Mouse (Mus musculus): ENCODE measurements around the gene Sva. TPM values are rescaled to one million over a fixed set of nuclear protein-coding genes. Genes with fewer than 3 reads are reported as not detected.

The Sva gene
- polyA plus RNA-seq (2012; rRNA removed): not detected in 2 replicates

DNA sequence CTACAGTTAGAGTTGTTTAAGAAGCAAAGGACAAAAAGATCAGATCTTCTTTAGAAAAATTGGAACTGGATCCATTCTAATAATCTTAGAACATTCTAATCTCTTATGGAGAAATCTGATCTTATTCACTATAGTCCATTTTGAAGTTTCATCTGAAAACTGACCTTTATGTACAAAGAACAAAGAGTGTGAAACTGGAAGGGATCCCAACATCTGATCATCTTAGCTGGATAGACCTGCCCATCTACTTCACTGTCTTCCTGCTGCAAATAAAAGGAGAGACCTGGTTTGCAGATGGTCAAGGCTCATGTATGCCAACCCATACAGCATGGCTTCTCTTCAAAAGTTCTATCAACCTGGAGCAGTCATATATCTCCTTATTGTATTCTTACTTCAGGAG lies at the start of gene Sva:
Sva (plus strand) TSS at position 301 of the 400 bp plus-strand sequence.
- no peak within 1 kb of the TSS for H3K4me3 ChIP-seq (ENCODE audit: control insufficient read depth, low read depth, low read length)
- no peaks in the 10 kb centered on the region for H3K27me3 ChIP-seq (ENCODE audit: control insufficient read depth, insufficient read depth, low read length)
- TF ChIP-seq CTCF (IDR thresholded peaks at IDR 0.05; ENCODE audit: control insufficient read depth, insufficient read depth, insufficient replicate concordance, low read depth, low read length) (no peak), POLR2A (IDR thresholded peaks at IDR 0.05; ENCODE audit: control insufficient read depth, low read depth, low read length) (no peak)

More for the DNA sequence above, at the start of gene Sva:
- Histone ChIP-seq H3K4me1 (ENCODE audit: control insufficient read depth, insufficient read depth, low read length) (no peaks in the 10 kb centered on the region), H3K27ac (ENCODE audit: control insufficient read depth, insufficient read depth, low read depth, low read length) (no peak within 1 kb of the TSS), H3K36me3 (ENCODE audit: control insufficient read depth, insufficient read depth, low read length) (no peaks in the 10 kb centered on the region)

Other genes with a start within 250 kb of the Sva start
- gene Pip, start 190.9 kb upstream of the Sva start, polyA plus RNA-seq (2012; rRNA removed): not detected in 2 replicates
- gene Sval2, start 185.4 kb upstream of the Sva start, polyA plus RNA-seq (2012; rRNA removed): not detected in 2 replicates
- not detected in 2 replicates for gene Sval1, start 86.8 kb upstream of the Sva start, polyA plus RNA-seq (2012; rRNA removed)
- gene Sval3, start 70.3 kb upstream of the Sva start, polyA plus RNA-seq (2012; rRNA removed): not detected in 2 replicates
- gene Tas2r139, start 102.5 kb downstream of the Sva start, polyA plus RNA-seq (2012; rRNA removed): not detected in 2 replicates
- not detected in 2 replicates for gene Tas2r144, start 176.9 kb downstream of the Sva start, polyA plus RNA-seq (2012; rRNA removed)
- gene Gstk1, start 207.5 kb downstream of the Sva start, polyA plus RNA-seq (2012; rRNA removed): 6.3 and 6.5 TPM in 2 replicates
- 0.12 TPM in 1 of 2 replicates, not detected in the other for gene Tmem139, start 223.6 kb downstream of the Sva start, polyA plus RNA-seq (2012; rRNA removed)
- 7.4 and 10.4 TPM in 2 replicates for gene Casp2, start 226.6 kb downstream of the Sva start, polyA plus RNA-seq (2012; rRNA removed)
- 0.84 and 0.89 TPM in 2 replicates for gene Clcn1, start 248.3 kb downstream of the Sva start, polyA plus RNA-seq (2012; rRNA removed)